Mouse (Mus musculus): ENCODE results near the gene Mrfap1. TPM values are rescaled to one million over a fixed set of nuclear protein-coding genes. Genes with fewer than 3 reads are reported as not detected.
A peak's percentile ranks its signal among the peaks of the same experiment; 100 is the strongest.

The Mrfap1 gene
- polyA plus RNA-seq, 1 experiment from 2014 or later, result 302 TPM

DNA sequence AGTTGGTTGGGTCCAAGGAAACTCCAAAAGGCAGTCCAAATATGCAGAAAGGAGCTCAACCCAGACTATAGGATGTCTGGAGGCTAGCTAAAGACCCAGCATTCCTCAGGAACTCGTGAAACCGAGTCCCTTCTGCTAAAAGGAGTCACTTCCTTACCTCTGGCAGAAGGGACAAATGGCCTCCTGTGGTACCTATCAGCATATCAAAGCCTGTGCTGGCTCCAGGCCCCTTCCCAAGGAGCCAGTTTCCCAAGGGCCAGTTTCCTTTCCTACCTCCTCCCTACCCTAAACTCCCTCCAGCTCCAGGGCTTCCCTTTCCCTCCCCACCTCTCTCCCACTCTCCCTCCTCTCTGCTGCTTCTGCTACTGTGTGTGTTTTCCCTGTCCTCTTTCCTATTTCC lies 19.4 kb downstream of the Mrfap1 start:
- H3K4me1 ChIP-seq (replicated peaks), result no peaks in the 10 kb centered on the region
- no peak overlapping the region for H3K27ac ChIP-seq
- H3K36me3 ChIP-seq, result no peaks in the 10 kb centered on the region
- ATAC-seq (ENCODE audit: low FRiP score), result no peak
- H3K4me2 ChIP-seq, result no peak overlapping the region
- no peak overlapping the region for H3K4me3 ChIP-seq
- H3K9ac ChIP-seq, result no peak overlapping the region
- 0% methylated on average over 2 of the region's 2 CpGs for WGBS
- H3K27me3 ChIP-seq, result no peaks in the 10 kb centered on the region
- 0 out of 2 replicates have a peak, but pooled peaks cover 3% of the 10 kb centered on the region for H3K9me3 ChIP-seq

DNA sequence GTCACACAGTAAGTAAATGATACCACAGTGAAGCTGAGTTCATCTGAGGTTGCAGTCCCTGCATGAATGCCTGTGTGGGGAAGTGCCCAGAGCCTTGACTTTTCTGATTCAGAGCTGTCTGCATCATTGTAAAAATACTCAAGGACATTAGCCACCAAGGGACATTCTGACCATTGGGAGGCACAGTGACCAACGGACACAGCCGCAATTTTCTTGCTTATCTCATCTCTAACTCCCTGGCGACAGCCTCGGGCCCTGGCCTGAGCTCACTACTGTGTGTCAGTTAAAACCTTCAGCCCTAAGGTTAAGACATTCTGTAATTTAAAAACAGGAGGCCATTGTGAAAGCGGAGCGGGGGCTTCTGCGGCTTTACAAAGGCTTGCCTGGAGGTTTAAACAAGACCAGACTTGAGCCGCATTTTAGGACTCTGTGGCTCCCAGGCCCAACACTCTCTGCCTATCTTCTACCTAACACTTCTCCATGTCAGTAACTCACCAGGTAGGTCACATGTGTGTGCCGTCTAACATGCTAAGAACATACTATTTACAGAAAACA lies 20.5 kb downstream of the Mrfap1 start:
- Histone ChIP-seq H3K27me3 (no peaks in the 10 kb centered on the region), H3K4me1 (replicated peaks) (no peaks in the 10 kb centered on the region), H3K9me3 (0 out of 2 replicates have a peak, but pooled peaks cover 3% of the 10 kb centered on the region), H3K4me2 (no peak overlapping the region), H3K4me3 (no peak overlapping the region), H3K9ac (no peak overlapping the region), H3K36me3 (no peaks in the 10 kb centered on the region), H3K27ac (no peak overlapping the region)
- no peak for ATAC-seq (ENCODE audit: low FRiP score)
- WGBS, result 36% methylated on average over 9 of the region's 9 CpGs

DNA sequence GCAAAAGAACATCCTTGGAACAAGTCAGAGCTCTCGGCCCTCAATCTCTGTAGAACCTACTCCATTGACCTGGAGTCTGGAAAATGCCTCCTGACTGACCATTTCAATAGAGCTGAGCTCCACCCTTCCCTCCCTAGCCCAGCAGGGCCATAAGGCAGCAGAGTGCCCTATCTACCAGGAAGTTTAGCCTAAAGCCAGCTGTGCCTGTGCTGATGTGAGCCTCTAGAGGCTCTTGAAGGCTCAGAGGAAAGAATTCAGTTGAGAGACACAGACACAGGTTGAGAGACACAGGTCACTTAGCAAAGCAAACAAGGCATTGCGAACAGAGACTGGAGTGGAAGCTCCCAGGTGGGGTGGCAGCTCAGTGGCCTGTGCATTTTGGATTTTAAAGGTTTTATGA lies 21.3 kb downstream of the Mrfap1 start:
- 86% methylated on average over 2 of the region's 2 CpGs for WGBS
- Histone ChIP-seq H3K4me3 (no peak overlapping the region), H3K9ac (no peak overlapping the region), H3K27me3 (no peaks in the 10 kb centered on the region), H3K36me3 (no peaks in the 10 kb centered on the region), H3K4me2 (no peak overlapping the region), H3K27ac (no peak overlapping the region), H3K9me3 (no peaks in the 10 kb centered on the region), H3K4me1 (replicated peaks) (no peaks in the 10 kb centered on the region)
- no peak for ATAC-seq (ENCODE audit: low FRiP score)

DNA sequence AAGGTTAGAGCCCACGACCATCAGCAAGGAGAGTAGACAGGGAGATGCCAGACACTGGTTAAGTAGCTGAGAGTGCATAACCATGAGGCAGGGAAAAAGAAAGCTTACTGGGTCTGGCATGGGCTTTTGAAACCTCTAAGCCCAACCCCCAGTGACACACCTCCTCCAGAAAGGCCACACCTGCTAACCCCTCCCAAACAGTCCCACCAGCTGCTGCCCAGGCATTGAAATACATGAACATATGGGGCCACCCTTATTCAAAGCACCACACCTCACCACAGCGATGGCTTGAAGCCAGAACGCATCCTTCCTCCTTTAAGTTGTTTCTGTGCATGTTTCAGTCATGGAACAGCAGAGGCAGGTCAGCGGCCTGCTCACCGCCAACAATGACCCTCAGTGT lies 24.0 kb downstream of the Mrfap1 start:
- no peak overlapping the region for H3K27ac ChIP-seq
- peaks cover 3% of the 10 kb centered on the region for H3K4me1 ChIP-seq (replicated peaks)
- 72% methylated on average over 5 of the region's 5 CpGs for whole genome bisulfite sequencing
- H3K36me3 ChIP-seq, result no peaks in the 10 kb centered on the region
- H3K4me2 ChIP-seq, result no peak overlapping the region
- no peaks in the 10 kb centered on the region for H3K27me3 ChIP-seq
- no peak overlapping the region for H3K4me3 ChIP-seq
- ATAC-seq (ENCODE audit: low FRiP score), result no peak
- no peak overlapping the region for H3K9ac ChIP-seq
- no peaks in the 10 kb centered on the region for H3K9me3 ChIP-seq

DNA sequence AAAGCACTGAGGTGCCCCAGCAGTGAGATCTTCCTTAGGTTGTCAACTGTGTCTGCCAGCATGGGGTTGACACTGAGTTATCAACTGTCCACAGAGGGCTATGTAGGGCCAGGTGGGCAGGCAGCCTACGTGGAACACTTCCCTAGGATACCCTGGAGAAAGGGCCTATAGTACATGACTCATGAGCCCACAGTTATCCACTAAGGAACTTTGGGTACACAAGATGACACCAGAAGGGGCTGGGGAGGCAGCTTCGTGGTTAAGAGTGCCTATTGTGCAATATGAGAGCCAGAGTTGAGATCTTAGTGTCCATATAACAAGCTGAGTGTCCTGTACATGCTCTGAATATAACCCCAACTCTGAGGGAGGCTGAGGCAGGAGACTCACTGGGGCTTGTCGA lies 27.0 kb downstream of the Mrfap1 start:
- Histone ChIP-seq H3K4me2 (no peak overlapping the region), H3K27me3 (no peaks in the 10 kb centered on the region), H3K4me3 (no peak overlapping the region), H3K4me1 (replicated peaks) (peaks cover 15% of the 10 kb centered on the region), H3K9ac (no peak overlapping the region), H3K9me3 (no peaks in the 10 kb centered on the region), H3K36me3 (no peaks in the 10 kb centered on the region), H3K27ac (no peak overlapping the region)
- WGBS, result 80% methylated on average over 3 of the region's 3 CpGs
- no peak for ATAC-seq (ENCODE audit: low FRiP score)

DNA sequence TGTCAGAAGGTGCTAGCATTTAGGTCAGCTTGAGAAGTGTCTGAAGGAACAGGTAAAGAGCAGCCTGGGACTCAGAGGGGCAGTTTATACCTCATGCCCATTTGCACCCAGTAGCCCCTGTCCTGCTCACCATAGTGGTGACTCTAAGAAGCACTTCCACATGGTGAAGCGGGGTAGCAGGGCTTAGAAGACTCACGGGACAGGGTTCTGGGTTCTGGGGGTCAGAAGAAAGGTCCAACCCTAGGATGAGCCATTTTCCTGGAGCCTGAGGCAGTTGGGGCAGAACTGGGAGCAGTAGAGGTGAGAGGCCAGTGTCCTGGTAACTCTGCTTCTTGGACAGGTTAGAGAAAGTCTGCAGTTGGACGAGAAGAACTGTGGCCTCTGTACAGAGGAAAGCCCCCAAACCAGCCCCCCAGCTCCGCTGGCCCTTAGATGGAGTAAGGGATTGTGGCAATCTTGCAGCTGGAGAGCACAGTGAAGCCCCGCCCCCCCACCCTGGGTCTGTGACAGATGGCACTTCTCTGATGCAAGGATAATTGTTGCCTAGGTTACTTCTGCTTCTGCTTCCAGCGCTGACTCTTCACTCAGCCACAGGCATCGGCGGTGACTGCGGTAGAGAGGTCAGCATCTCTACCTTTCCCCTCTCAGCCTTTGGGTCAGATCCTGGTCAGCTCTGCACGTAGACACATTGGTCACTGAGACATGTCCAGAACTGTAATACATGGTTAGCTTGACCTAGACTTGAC lies 29.4 kb downstream of the Mrfap1 start:
- Histone ChIP-seq H3K36me3 (no peaks in the 10 kb centered on the region), H3K4me3 (no peak overlapping the region), H3K27me3 (no peaks in the 10 kb centered on the region), H3K4me2 (0 out of 2 replicates have a peak overlapping the region, but pooled peaks have one; percentile 18), H3K27ac (peak overlapping the region; percentile 58; the same call in 1 of the 2 replicates), H3K4me1 (replicated peaks) (peaks cover 24% of the 10 kb centered on the region), H3K9me3 (no peaks in the 10 kb centered on the region), H3K9ac (peak overlapping the region; percentile 35; the same call in 1 of the 2 replicates)
- 21% methylated on average over 10 of the region's 10 CpGs for WGBS
- peak; percentile 88 for ATAC-seq (ENCODE audit: low FRiP score)

DNA sequence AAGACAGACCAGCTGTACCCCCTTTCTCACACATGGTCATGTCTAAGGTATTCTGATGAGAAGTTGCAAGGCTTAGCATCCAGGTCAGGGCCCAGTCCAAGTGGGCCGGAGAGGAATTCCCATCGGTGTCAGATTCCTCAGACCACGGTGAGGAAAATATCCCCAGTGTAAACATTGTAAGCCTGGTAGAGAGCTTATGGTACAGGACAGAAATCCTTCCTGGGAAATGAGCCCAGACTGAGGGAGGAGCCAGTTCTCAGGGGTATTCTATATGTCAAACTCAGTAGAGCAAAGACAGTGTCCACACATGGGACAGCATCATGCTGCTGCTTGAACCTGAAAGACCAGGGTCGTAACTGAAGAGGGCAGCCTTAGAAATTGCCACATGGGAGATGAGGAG lies 36.7 kb downstream of the Mrfap1 start:
- no peak for ATAC-seq (ENCODE audit: low FRiP score)
- H3K27ac ChIP-seq, result no peak overlapping the region
- WGBS, result 86% methylated on average over 4 of the region's 4 CpGs

DNA sequence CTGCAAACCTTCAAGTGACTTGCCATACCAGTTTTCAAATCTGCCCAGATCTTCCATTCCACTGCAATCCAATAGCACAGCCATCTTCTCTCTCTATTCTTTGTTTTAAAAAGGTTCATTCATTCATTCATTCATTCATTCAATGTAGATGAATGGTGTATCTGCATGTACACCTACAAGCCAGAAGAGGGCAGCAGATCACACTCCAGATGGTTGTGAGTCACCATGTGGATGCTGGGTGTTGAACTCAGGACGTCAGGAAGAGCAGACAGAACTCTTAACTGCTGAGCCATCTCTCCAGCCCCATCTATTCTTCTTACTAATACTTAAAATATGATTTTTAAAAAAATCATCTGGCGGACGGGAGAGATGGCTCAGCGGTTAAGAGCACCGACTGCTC lies 39.5 kb downstream of the Mrfap1 start:
- Histone ChIP-seq H3K9me3 (no peaks in the 10 kb centered on the region), H3K27ac (no peak overlapping the region), H3K4me2 (no peak overlapping the region), H3K4me3 (no peak overlapping the region), H3K4me1 (replicated peaks) (no peaks in the 10 kb centered on the region), H3K9ac (no peak overlapping the region), H3K27me3 (peaks cover 9% of the 10 kb centered on the region), H3K36me3 (no peaks in the 10 kb centered on the region)
- no peak for ATAC-seq (ENCODE audit: low FRiP score)
- 68% methylated on average over 5 of the region's 5 CpGs for WGBS

More for the DNA sequence above, 36.7 kb downstream of the Mrfap1 start:
- H3K27me3 ChIP-seq, result 0 out of 2 replicates have a peak, but pooled peaks cover 3% of the 10 kb centered on the region
- no peak overlapping the region for H3K4me2 ChIP-seq
- no peaks in the 10 kb centered on the region for H3K9me3 ChIP-seq
- H3K36me3 ChIP-seq, result no peaks in the 10 kb centered on the region
- H3K9ac ChIP-seq, result no peak overlapping the region
- H3K4me1 ChIP-seq (replicated peaks), result peaks cover 10% of the 10 kb centered on the region; the same call in 1 of the 2 replicates
- H3K4me3 ChIP-seq, result no peak overlapping the region

DNA sequence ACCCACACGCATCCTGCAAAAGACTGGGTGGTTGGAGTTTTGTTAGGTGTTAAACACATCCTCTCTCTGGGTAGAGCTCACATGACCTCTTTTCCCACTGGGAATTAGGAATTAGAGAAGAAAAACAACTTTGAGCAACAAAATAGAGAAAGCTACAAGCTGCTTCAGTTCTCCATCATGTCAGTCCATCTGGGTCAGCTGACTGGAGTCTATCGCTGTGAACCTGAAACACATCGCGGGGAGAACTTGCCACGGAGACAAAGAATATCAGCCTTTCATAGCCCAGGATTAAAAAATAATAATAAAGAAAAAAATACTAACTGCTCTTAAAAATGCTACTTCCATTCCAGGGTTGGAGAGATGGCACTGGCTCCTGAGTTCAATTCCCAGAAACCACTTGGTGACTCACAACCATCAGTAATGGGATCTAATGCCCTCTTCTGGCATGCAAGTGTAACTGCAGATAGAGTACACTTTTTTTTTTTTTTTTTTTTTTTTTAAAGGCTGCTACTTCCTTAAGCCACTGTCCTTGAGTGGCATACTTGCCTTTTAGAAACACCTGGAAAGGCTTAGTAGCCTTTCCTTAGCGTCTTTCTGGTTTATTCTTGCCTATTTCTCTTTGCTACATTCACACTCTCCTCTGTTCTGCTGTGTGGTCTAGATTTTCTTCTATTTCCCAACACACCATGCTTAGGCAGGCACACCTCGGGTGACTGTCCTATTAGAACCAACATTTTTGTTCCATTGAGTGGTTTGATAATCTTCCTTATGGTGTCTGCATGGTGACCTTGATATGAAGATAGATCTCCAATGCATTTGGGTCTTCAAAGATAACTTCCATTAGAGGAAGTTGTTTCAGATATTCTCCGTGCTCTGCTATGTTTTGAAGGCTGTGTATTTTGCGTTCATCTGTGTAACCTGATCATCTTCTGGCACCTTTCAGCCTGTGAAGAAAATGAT lies 46.2 kb downstream of the Mrfap1 start:
- no peak overlapping the region for H3K4me2 ChIP-seq
- H3K9me3 ChIP-seq, result no peaks in the 10 kb centered on the region
- peaks cover 13% of the 10 kb centered on the region for H3K27me3 ChIP-seq
- 75% methylated on average over 9 of the region's 9 CpGs for WGBS
- no peak overlapping the region for H3K4me3 ChIP-seq
- no peak overlapping the region for H3K9ac ChIP-seq
- ATAC-seq (ENCODE audit: low FRiP score), result no peak
- H3K27ac ChIP-seq, result no peak overlapping the region
- peaks cover 19% of the 10 kb centered on the region for H3K4me1 ChIP-seq (replicated peaks)
- H3K36me3 ChIP-seq, result peaks cover 3% of the 10 kb centered on the region; the same call in 1 of the 2 replicates

DNA sequence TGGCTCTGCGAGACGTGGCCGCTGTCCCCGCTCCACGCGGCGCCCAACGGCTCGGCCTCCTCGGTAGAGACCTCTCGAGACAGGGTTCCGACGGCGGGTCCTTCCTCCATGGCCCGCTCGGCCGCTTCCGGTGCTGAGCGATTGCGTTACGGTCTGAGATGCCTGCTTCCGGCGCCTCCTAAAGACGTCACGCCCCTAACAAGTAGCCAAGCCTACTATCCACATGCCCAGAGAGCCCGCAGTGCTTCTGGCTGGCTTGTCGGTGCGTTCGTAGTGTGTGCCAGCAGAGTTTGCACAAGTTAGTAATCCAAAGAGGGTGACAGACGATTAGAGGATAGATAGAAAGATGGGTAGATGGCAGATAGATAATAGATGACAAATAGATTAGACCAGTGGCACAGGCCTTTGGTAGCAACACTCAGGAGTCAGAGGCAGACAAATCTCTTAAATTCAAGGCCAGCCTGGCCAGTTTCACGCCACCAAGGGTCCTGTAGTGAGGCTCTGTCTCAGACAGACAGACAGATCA lies 48.0 kb downstream of the Mrfap1 start, which contains the start of gene Bloc1s4:
TSS of gene Bloc1s4 (minus strand) at position 115 of the 526 bp plus-strand sequence.
- peaks cover 13% of the 10 kb centered on the region for H3K27me3 ChIP-seq
- H3K9me3 ChIP-seq, result no peaks in the 10 kb centered on the region
- H3K4me2 ChIP-seq, result peak within 1 kb of the TSS; percentile 98
- peak within 1 kb of the TSS; percentile 66 for H3K27ac ChIP-seq
- H3K4me1 ChIP-seq (replicated peaks), result peaks cover 19% of the 10 kb centered on the region
- H3K9ac ChIP-seq, result peak within 1 kb of the TSS; percentile 85
- peak within 1 kb of the TSS; percentile 99 for H3K4me3 ChIP-seq
- ATAC-seq (ENCODE audit: low FRiP score), result peak; percentile 96
- WGBS, result 5% methylated on average over 31 of the region's 31 CpGs
- H3K36me3 ChIP-seq, result peaks cover 3% of the 10 kb centered on the region; the same call in 1 of the 2 replicates

DNA sequence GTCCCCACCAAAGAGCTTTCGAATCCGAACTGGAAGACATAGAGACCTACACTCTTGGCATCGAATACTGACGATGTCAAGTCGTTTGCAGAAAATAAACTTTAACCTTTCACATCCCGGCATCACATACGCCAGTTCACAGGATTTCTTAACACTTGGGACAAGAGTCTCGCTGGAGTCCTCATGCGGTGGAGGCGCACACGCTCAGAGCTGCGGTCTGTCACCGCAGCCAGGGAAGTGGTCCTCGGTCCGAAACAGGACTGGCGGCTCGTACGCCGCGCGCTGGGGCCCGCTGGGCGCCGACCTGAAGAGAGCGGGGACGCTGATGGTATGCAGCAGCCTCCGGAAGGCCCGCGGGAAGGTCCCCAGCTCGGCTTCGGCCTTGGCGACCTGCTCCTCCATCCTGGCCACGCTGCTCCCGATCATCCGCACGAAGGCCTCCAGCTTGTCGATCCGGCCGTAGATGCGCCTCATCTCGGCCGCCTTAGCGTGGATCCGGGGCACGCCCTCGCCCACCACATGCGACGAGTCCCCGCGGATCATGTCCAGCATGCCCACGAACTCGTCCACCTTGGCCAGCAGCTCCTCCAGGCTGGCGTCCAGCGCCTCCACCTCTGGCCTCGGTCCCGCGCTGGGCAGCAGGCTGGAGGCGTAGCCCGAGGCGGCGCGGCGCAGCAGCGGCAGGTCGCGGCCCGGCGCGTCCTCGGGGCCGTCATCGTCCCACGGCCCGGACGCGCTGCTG lies 48.6 kb downstream of the Mrfap1 start:
- H3K4me2 ChIP-seq, result peak overlapping the region; percentile 98

More for the DNA sequence above, 48.6 kb downstream of the Mrfap1 start:
- peak; percentile 21 for ATAC-seq (ENCODE audit: low FRiP score)
- Histone ChIP-seq H3K9ac (peak overlapping the region; percentile 85), H3K27ac (peak overlapping the region; percentile 66), H3K4me3 (peak overlapping the region; percentile 99), H3K9me3 (no peaks in the 10 kb centered on the region), H3K4me1 (replicated peaks) (peaks cover 19% of the 10 kb centered on the region), H3K27me3 (peaks cover 13% of the 10 kb centered on the region), H3K36me3 (peaks cover 3% of the 10 kb centered on the region; the same call in 1 of the 2 replicates)
- WGBS, result 2% methylated on average over 73 of the region's 76 CpGs
